Mouse (Mus musculus): ENCODE measurements around the gene Rasal2.

Rasal2 gene

GRCm38 (mm10) chr1:157168891-157169290, 243.5 kb downstream of the Rasal2 start:
- no peaks in the 10 kb centered on the region for H3K36me3 ChIP-seq (ENCODE audit: insufficient read depth, low read length)

GRCm38 (mm10) chr1:157153781-157154180, 258.6 kb downstream of the Rasal2 start:
- no peak for TF ChIP-seq NANOG (IDR thresholded peaks at IDR 0.05; ENCODE audit: borderline replicate concordance, low read length)
- no peak for TF ChIP-seq CTCF (conservative IDR thresholded peaks at IDR 0.05; ENCODE audit: low read length)
- no peak for TF ChIP-seq POU5F1 (IDR thresholded peaks at IDR 0.05; ENCODE audit: borderline replicate concordance, low read length)
- H3K4me3 ChIP-seq (replicated peaks; ENCODE audit: low read length), result no peak overlapping the region
- H3K27me3 ChIP-seq (ENCODE audit: insufficient read depth, low read length), result no peaks in the 10 kb centered on the region
- peaks cover 12% of the 10 kb centered on the region for H3K36me3 ChIP-seq (ENCODE audit: insufficient read depth, low read length)
- no peaks in the 10 kb centered on the region for H3K4me1 ChIP-seq (replicated peaks; ENCODE audit: low read depth, low read length)
- no peaks in the 10 kb centered on the region for H3K9me3 ChIP-seq (ENCODE audit: low read length)

More at GRCm38 (mm10) chr1:157168891-157169290, 243.5 kb downstream of the Rasal2 start:
- no peak for TF ChIP-seq CTCF (conservative IDR thresholded peaks at IDR 0.05; ENCODE audit: low read length)
- no peak for TF ChIP-seq POU5F1 (IDR thresholded peaks at IDR 0.05; ENCODE audit: borderline replicate concordance, low read length)
- no peak for TF ChIP-seq NANOG (IDR thresholded peaks at IDR 0.05; ENCODE audit: borderline replicate concordance, low read length)
- Histone ChIP-seq H3K27me3 (ENCODE audit: insufficient read depth, low read length) (no peaks in the 10 kb centered on the region), H3K4me1 (replicated peaks; ENCODE audit: low read depth, low read length) (no peaks in the 10 kb centered on the region), H3K4me3 (replicated peaks; ENCODE audit: low read length) (no peak overlapping the region), H3K9me3 (ENCODE audit: low read length) (no peaks in the 10 kb centered on the region)

GRCm38 (mm10) chr1:157150107-157150506, 262.3 kb downstream of the Rasal2 start:
- Histone ChIP-seq H3K9me3 (ENCODE audit: low read length) (no peaks in the 10 kb centered on the region), H3K36me3 (ENCODE audit: insufficient read depth, low read length) (0 out of 2 replicates have a peak, but pooled peaks cover 6% of the 10 kb centered on the region), H3K4me3 (replicated peaks; ENCODE audit: low read length) (no peak overlapping the region), H3K4me1 (replicated peaks; ENCODE audit: low read depth, low read length) (no peaks in the 10 kb centered on the region), H3K27me3 (ENCODE audit: insufficient read depth, low read length) (no peaks in the 10 kb centered on the region)
- TF ChIP-seq CTCF (conservative IDR thresholded peaks at IDR 0.05; ENCODE audit: low read length), result no peak

- no peaks in the 10 kb centered on the region for H3K4me1 ChIP-seq (replicated peaks; ENCODE audit: low read depth, low read length)
- H3K27me3 ChIP-seq (ENCODE audit: insufficient read depth, low read length), result no peaks in the 10 kb centered on the region
- TF ChIP-seq NANOG (IDR thresholded peaks at IDR 0.05; ENCODE audit: borderline replicate concordance, low read length), result no peak
- TF ChIP-seq POU5F1 (IDR thresholded peaks at IDR 0.05; ENCODE audit: borderline replicate concordance, low read length), result no peak
- no peak for TF ChIP-seq CTCF (conservative IDR thresholded peaks at IDR 0.05; ENCODE audit: low read length)
- peaks cover 12% of the 10 kb centered on the region; the same call in 1 of the 2 replicates for H3K36me3 ChIP-seq (ENCODE audit: insufficient read depth, low read length)
- no peak overlapping the region for H3K4me3 ChIP-seq (replicated peaks; ENCODE audit: low read length)
- H3K9me3 ChIP-seq (ENCODE audit: low read length), result no peaks in the 10 kb centered on the region
Measured at GRCm38 (mm10) chr1:157144621-157145020, 267.8 kb downstream of the Rasal2 start.

GRCm38 (mm10) chr1:157143326-157143932, 269.0 kb downstream of the Rasal2 start:
- no peak for TF ChIP-seq POU5F1 (IDR thresholded peaks at IDR 0.05; ENCODE audit: borderline replicate concordance, low read length)
- TF ChIP-seq NANOG (IDR thresholded peaks at IDR 0.05; ENCODE audit: borderline replicate concordance, low read length), result no peak
- TF ChIP-seq CTCF (conservative IDR thresholded peaks at IDR 0.05; ENCODE audit: low read length), result no peak
- H3K4me3 ChIP-seq (replicated peaks; ENCODE audit: low read length), result no peak overlapping the region
- H3K9me3 ChIP-seq (ENCODE audit: low read length), result no peaks in the 10 kb centered on the region
- no peaks in the 10 kb centered on the region for H3K4me1 ChIP-seq (replicated peaks; ENCODE audit: low read depth, low read length)
- peaks cover 12% of the 10 kb centered on the region; the same call in 1 of the 2 replicates for H3K36me3 ChIP-seq (ENCODE audit: insufficient read depth, low read length)
- H3K27me3 ChIP-seq (ENCODE audit: insufficient read depth, low read length), result no peaks in the 10 kb centered on the region

- Histone ChIP-seq H3K36me3 (ENCODE audit: insufficient read depth, low read length) (peaks cover 8% of the 10 kb centered on the region; the same call in 1 of the 2 replicates), H3K9me3 (ENCODE audit: low read length) (no peaks in the 10 kb centered on the region), H3K4me3 (replicated peaks; ENCODE audit: low read length) (no peak overlapping the region), H3K27me3 (ENCODE audit: insufficient read depth, low read length) (no peaks in the 10 kb centered on the region), H3K4me1 (replicated peaks; ENCODE audit: low read depth, low read length) (no peaks in the 10 kb centered on the region)
- TF ChIP-seq CTCF (conservative IDR thresholded peaks at IDR 0.05; ENCODE audit: low read length) (no peak), NANOG (IDR thresholded peaks at IDR 0.05; ENCODE audit: borderline replicate concordance, low read length) (no peak), POU5F1 (IDR thresholded peaks at IDR 0.05; ENCODE audit: borderline replicate concordance, low read length) (no peak)
Measured at GRCm38 (mm10) chr1:157141014-157141413, 271.4 kb downstream of the Rasal2 start.

GRCm38 (mm10) chr1:157137854-157138241, 274.5 kb downstream of the Rasal2 start:
- TF ChIP-seq CTCF (conservative IDR thresholded peaks at IDR 0.05; ENCODE audit: low read length) (no peak), POU5F1 (IDR thresholded peaks at IDR 0.05; ENCODE audit: borderline replicate concordance, low read length) (no peak), NANOG (IDR thresholded peaks at IDR 0.05; ENCODE audit: borderline replicate concordance, low read length) (no peak)
- H3K36me3 ChIP-seq (ENCODE audit: insufficient read depth, low read length), result peaks cover 7% of the 10 kb centered on the region
- H3K9me3 ChIP-seq (ENCODE audit: low read length), result no peaks in the 10 kb centered on the region
- no peaks in the 10 kb centered on the region for H3K27me3 ChIP-seq (ENCODE audit: insufficient read depth, low read length)
- no peaks in the 10 kb centered on the region for H3K4me1 ChIP-seq (replicated peaks; ENCODE audit: low read depth, low read length)
- H3K4me3 ChIP-seq (replicated peaks; ENCODE audit: low read length), result no peak overlapping the region

GRCm38 (mm10) chr1:157137132-157137853, 275.1 kb downstream of the Rasal2 start:
- TF ChIP-seq NANOG (IDR thresholded peaks at IDR 0.05; ENCODE audit: borderline replicate concordance, low read length) (no peak), POU5F1 (IDR thresholded peaks at IDR 0.05; ENCODE audit: borderline replicate concordance, low read length) (no peak), CTCF (conservative IDR thresholded peaks at IDR 0.05; ENCODE audit: low read length) (no peak)
- Histone ChIP-seq H3K9me3 (ENCODE audit: low read length) (no peaks in the 10 kb centered on the region), H3K36me3 (ENCODE audit: insufficient read depth, low read length) (peaks cover 7% of the 10 kb centered on the region), H3K4me3 (replicated peaks; ENCODE audit: low read length) (no peak overlapping the region), H3K27me3 (ENCODE audit: insufficient read depth, low read length) (no peaks in the 10 kb centered on the region), H3K4me1 (replicated peaks; ENCODE audit: low read depth, low read length) (no peaks in the 10 kb centered on the region)

Measured in E14TG2a.4 (cell line).